Mouse (Mus musculus) ES-E14 (cell line): ENCODE results near the gene Cd82.

Experiments
- CHD2 ChIP-seq: IDR thresholded peaks from 2 replicates; pipeline ENCODE4 v1.6.1; 2014; ENCODE audit warnings: mild to moderate bottlenecking, low read depth, low read length, inconsistent platforms
- ZC3H11A ChIP-seq: IDR thresholded peaks from 2 replicates; pipeline ENCODE4 v1.6.1; 2012; ENCODE audit warnings: low read depth, mild to moderate bottlenecking, inconsistent platforms, low read length, borderline replicate concordance
- ZNF384 ChIP-seq: IDR thresholded peaks from 2 replicates; pipeline ENCODE4 v1.6.1; 2012; ENCODE audit warnings: low read depth, low read length, inconsistent platforms

- TF ChIP-seq ZC3H11A (no peak), CHD2 (no peak), ZNF384 (no peak)
Measured at GRCm38 (mm10) chr2:93415281-93415680, 47.7 kb downstream of the Cd82 start.
